Comparison of ENCODE assay signal across 8 mouse cellular contexts in the genomic region with DNA sequence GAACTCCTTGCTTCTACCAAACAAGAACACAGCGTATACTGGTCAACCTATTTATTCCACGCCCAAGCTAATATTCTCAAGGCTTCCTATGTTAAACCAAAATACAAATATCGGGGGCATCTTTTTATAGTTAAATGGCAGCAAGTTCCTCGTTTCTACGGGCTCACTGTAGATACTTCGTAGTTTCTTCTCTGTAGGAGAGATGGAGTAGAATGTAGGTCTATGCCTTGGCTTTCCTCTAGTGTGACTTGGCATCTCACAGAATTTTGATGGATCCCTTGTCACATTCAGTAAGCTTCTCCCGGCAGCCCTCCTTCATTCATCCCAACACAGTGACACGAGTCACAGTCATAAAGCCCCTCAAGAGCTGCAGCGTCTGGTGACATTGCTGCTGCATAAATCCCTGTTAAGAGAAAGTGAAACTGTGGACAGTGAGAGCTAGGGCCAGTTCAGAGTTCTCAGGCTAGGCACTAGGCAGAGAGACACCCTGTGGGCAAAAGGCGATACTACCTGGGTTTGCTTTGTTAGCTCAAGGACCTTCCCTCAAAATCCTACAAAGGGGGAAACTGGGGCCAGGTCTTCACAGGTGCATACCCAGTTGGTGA.
DNase-seq lines count a peak whose midpoint lies in the region; ATAC-seq and TF ChIP-seq lines count a peak whose summit lies in the region.

No protein-coding gene starts in this region.

- no peaks in the 10 kb centered on the region for H3K79me2 ChIP-seq in liver, adult 2 months (ENCODE audit: control insufficient read depth, insufficient read depth, low read length)

- no peak for DNase-seq in cerebellum, adult 2 months
- DNase-seq in cerebellum, adult 11-12 months: no peak
- peak; percentile 30 for DNase-seq in liver, adult 2 months (ENCODE audit: extremely low read depth, low read depth, low spot score)
- DNase-seq in liver, embryonic 11.5 days (ENCODE audit: low spot score): no peak
- DNase-seq in kidney, postnatal 10 days: peak; percentile 58
- peak; percentile 46 for DNase-seq in naive thymus-derived CD4-positive, alpha-beta T cell, adult 2 months (ENCODE audit: low read depth)

- peak; percentile 63 for TF ChIP-seq CTCF in cerebellum, adult 2 months (IDR thresholded peaks at IDR 0.05; ENCODE audit: borderline replicate concordance, insufficient read depth, low read depth, low read length)
- TF ChIP-seq CTCF in liver, adult 2 months (IDR thresholded peaks at IDR 0.05; ENCODE audit: low read depth, low read length): peak; percentile 50
- no peak for TF ChIP-seq CTCF in bone marrow macrophage, adult 2 months (IDR thresholded peaks at IDR 0.05; ENCODE audit: low read depth, low read length)

- no peak overlapping the region for H3K4me2 ChIP-seq in liver, embryonic 11.5 days

- H3K36me3 ChIP-seq in liver, adult 2 months (ENCODE audit: control insufficient read depth, insufficient read depth, low read length): no peaks in the 10 kb centered on the region
- H3K36me3 ChIP-seq in liver, embryonic 11.5 days (ENCODE audit: control insufficient read depth, insufficient read depth, low read length): no peaks in the 10 kb centered on the region

- H3K9ac ChIP-seq in liver, adult 2 months (ENCODE audit: low read depth, low read length): peak overlapping the region; percentile 49
- no peak overlapping the region for H3K9ac ChIP-seq in liver, embryonic 11.5 days (ENCODE audit: low read depth, low read length)

- H3K4me3 ChIP-seq in cerebellum, adult 2 months (replicated peaks; ENCODE audit: insufficient read depth, low read depth, low read length): no peak overlapping the region
- H3K4me3 ChIP-seq in liver, adult 2 months (ENCODE audit: insufficient read depth, low read depth, low read length): no peak overlapping the region
- no peak overlapping the region for H3K4me3 ChIP-seq in liver, embryonic 11.5 days (ENCODE audit: low read depth, low read length)
- H3K4me3 ChIP-seq in bone marrow macrophage, adult 2 months (ENCODE audit: insufficient read depth, low read length): peak overlapping the region; percentile 43

- TF ChIP-seq POLR2A in cerebellum, adult 2 months (IDR thresholded peaks at IDR 0.05; ENCODE audit: borderline replicate concordance, insufficient read depth, low read length): no peak
- TF ChIP-seq POLR2A in liver, adult 2 months (IDR thresholded peaks at IDR 0.05; ENCODE audit: extremely low read depth, insufficient read depth, low read length): no peak
- no peak for TF ChIP-seq POLR2A in bone marrow macrophage, adult 2 months (IDR thresholded peaks at IDR 0.05; ENCODE audit: borderline replicate concordance, low read depth, low read length)

- H3K27ac ChIP-seq in cerebellum, adult 2 months (ENCODE audit: insufficient read depth, low read length): no peak overlapping the region
- H3K27ac ChIP-seq in liver, adult 2 months (replicated peaks; ENCODE audit: insufficient read depth, low read depth, low read length): no peak overlapping the region
- H3K27ac ChIP-seq in liver, embryonic 11.5 days (ENCODE audit: low read depth, low read length): no peak overlapping the region
- H3K27ac ChIP-seq in bone marrow macrophage, adult 2 months (ENCODE audit: insufficient read depth, low read depth, low read length): no peak overlapping the region

- H3K4me1 ChIP-seq in cerebellum, adult 2 months (ENCODE audit: control insufficient read depth, insufficient read depth, low read length): no peaks in the 10 kb centered on the region; the same call in 1 of the 2 replicates
- no peaks in the 10 kb centered on the region for H3K4me1 ChIP-seq in liver, adult 2 months (ENCODE audit: control insufficient read depth, insufficient read depth, low read length)
- H3K4me1 ChIP-seq in liver, embryonic 11.5 days (replicated peaks; ENCODE audit: control insufficient read depth, insufficient read depth, low read length): no peaks in the 10 kb centered on the region
- H3K4me1 ChIP-seq in bone marrow macrophage, adult 2 months (ENCODE audit: control insufficient read depth, insufficient read depth, low read length): no peaks in the 10 kb centered on the region

- WGBS in cerebellum, adult 2 months: 69% methylated on average over 10 of the region's 10 CpGs
- 66% methylated on average over 10 of the region's 10 CpGs for WGBS in liver, adult 2 months
- WGBS in liver, embryonic 11.5 days: 78% methylated on average over 10 of the region's 10 CpGs

- no peaks in the 10 kb centered on the region for H3K27me3 ChIP-seq in cerebellum, adult 2 months (ENCODE audit: control insufficient read depth, insufficient read depth, low read length)
- H3K27me3 ChIP-seq in liver, adult 2 months (ENCODE audit: control insufficient read depth, insufficient read depth, low read length): no peaks in the 10 kb centered on the region
- H3K27me3 ChIP-seq in liver, embryonic 11.5 days (replicated peaks; ENCODE audit: control insufficient read depth, insufficient read depth, low read length): no peaks in the 10 kb centered on the region

- no peaks in the 10 kb centered on the region for H3K9me3 ChIP-seq in liver, embryonic 11.5 days (ENCODE audit: control insufficient read depth, low read length)

- no peak for ATAC-seq in liver, embryonic 11.5 days (replicated peaks; ENCODE audit: low FRiP score)
- no peak for ATAC-seq in erythroblast, adult 5-6 weeks (replicated peaks; ENCODE audit: low FRiP score, poor library complexity, severe bottlenecking)

Comparison
In these comparisons a context has a peak if more than half of its experiments do, and no peak if none do; other contexts are left out.
1. DNase-seq: peak in liver, adult 2 months (single experiment), kidney, postnatal 10 days (single experiment) and naive thymus-derived CD4-positive, alpha-beta T cell, adult 2 months (single experiment); none in cerebellum, adult 2 months (0 of 2), cerebellum, adult 11-12 months (single experiment) and liver, embryonic 11.5 days (single experiment).